Mouse (Mus musculus) urinary bladder, postnatal 4 days (tissue): ENCODE measurements at regions not wholly inside any gene's neighbourhood (a gene's known extent, or its start where the extent isn't known, plus 50 kb on each side); places are given as distances from the start of the nearest gene placed in this dataset.

ENCODE experiments used
- DNase-seq, 2 experiments: peaks; one replicate each; pipeline ENCODE4 v3.0.0; 2021 to 2022; ENCODE audit warnings: low spot score in 2 of 2

GRCm38 (mm10) chr3:58310390-58310789, 104.1 kb upstream of the Tsc22d2 start:
- DNase-seq, result no peak

- no peak for DNase-seq
These were observed 103.3 kb upstream of the Tsc22d2 start for GRCm38 (mm10) chr3:58311104-58311685.

GRCm38 (mm10) chr3:58312623-58313022, 101.9 kb upstream of the Tsc22d2 start:
- no peak for DNase-seq

GRCm38 (mm10) chr3:58315236-58315635, 99.3 kb upstream of the Tsc22d2 start:
- DNase-seq, result no peak

GRCm38 (mm10) chr3:58317240-58317639, 97.3 kb upstream of the Tsc22d2 start:
- no peak for DNase-seq

GRCm38 (mm10) chr3:58318756-58319155, 95.8 kb upstream of the Tsc22d2 start:
- no peak for DNase-seq

GRCm38 (mm10) chr3:58319463-58319862, 95.1 kb upstream of the Tsc22d2 start:
- no peak for DNase-seq

- DNase-seq, result no peak
These were observed 93.7 kb upstream of the Tsc22d2 start for GRCm38 (mm10) chr3:58320812-58321211.

GRCm38 (mm10) chr3:58322322-58322721, 92.2 kb upstream of the Tsc22d2 start:
- no peak for DNase-seq

- DNase-seq, result no peak
These were observed 86.8 kb upstream of the Tsc22d2 start for GRCm38 (mm10) chr3:58327721-58328120.

GRCm38 (mm10) chr3:58330186-58330585, 84.3 kb upstream of the Tsc22d2 start:
- DNase-seq, result no peak

GRCm38 (mm10) chr3:58333997-58334396, 80.5 kb upstream of the Tsc22d2 start:
- DNase-seq, result no peak

- DNase-seq, result no peak
These were observed 79.2 kb upstream of the Tsc22d2 start for GRCm38 (mm10) chr3:58335277-58335676.

- no peak for DNase-seq
These were observed 78.4 kb upstream of the Tsc22d2 start for GRCm38 (mm10) chr3:58336135-58336534.

- DNase-seq, result no peak
These were observed 77.9 kb upstream of the Tsc22d2 start for GRCm38 (mm10) chr3:58336590-58336989.

GRCm38 (mm10) chr3:58338976-58339375, 75.5 kb upstream of the Tsc22d2 start:
- no peak for DNase-seq

GRCm38 (mm10) chr3:58342096-58342495, 72.4 kb upstream of the Tsc22d2 start:
- DNase-seq, result no peak

GRCm38 (mm10) chr3:58362563-58362962, 52.0 kb upstream of the Tsc22d2 start:
- DNase-seq, result no peak

- no peak for DNase-seq
These were observed 50.0 kb upstream of the Tsc22d2 start for GRCm38 (mm10) chr3:58364526-58364925.
